Mouse (Mus musculus) testis, adult 2 months (tissue): ENCODE results near the gene Vwa5b2.

ENCODE experiments used
- CTCF ChIP-seq: fragments of 200-500 bp; IDR thresholded peaks from 2 replicates; pipeline ENCODE4 v1.5.1; 2012; ENCODE audit warnings: low read depth, mild to moderate bottlenecking, inconsistent platforms, low read length, moderate library complexity; ENCODE audit not compliant: control insufficient read depth, insufficient read depth, insufficient replicate concordance
- POLR2A ChIP-seq: fragments of 200-500 bp; IDR thresholded peaks from 2 replicates; pipeline ENCODE4 v1.6.1; 2012; ENCODE audit warnings: low read depth, mild to moderate bottlenecking, inconsistent platforms, low read length, moderate library complexity; ENCODE audit not compliant: control insufficient read depth

- TF ChIP-seq POLR2A, result no peak
- TF ChIP-seq CTCF, result no peak
These were observed 1.4 kb downstream of the Vwa5b2 start for GRCm38 (mm10) chr16:20590680-20591038.
